Mouse (Mus musculus): ENCODE measurements at regions not wholly inside any gene's neighbourhood (a gene's known extent, or its start where the extent isn't known, plus 50 kb on each side); places are given as distances from the start of the nearest gene placed in this dataset.

DNA sequence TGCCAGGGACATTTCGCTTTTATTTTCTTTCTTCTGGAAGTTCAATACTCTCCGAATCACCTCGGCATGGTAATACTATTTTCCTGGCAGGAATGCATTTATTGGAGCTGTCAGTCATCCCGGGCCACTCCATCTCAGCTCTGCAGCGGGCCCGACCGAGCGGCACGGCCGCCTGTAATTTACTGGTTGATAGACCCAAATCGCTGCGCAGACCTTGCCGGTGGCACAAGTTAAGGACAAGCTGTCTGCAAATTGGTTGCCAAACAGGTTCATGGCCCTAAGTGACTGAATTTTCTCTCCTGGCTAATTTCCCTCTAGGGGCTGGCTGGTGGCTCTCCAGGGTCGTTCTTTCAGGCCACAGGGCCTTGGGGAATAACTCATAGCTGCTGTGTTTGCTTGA, 169.4 kb upstream of the Kcnab2 start:
- DNase-seq (ENCODE audit: low spot score) (no peak), ATAC-seq (ENCODE audit: low FRiP score) (no peak)
- Histone ChIP-seq H3K27me3 (ENCODE audit: control insufficient read depth, insufficient read depth, low read length) (no peaks in the 10 kb centered on the region), H3K4me3 (ENCODE audit: low read depth, low read length) (no peak overlapping the region), H3K9me3 (ENCODE audit: control insufficient read depth, low read length) (no peaks in the 10 kb centered on the region), H3K27ac (ENCODE audit: low read depth, low read length) (no peak overlapping the region), H3K4me1 (replicated peaks; ENCODE audit: control insufficient read depth, insufficient read depth, low read length) (no peaks in the 10 kb centered on the region), H3K9ac (ENCODE audit: low read depth, low read length) (no peak overlapping the region), H3K36me3 (ENCODE audit: control insufficient read depth, insufficient read depth, low read length) (no peaks in the 10 kb centered on the region), H3K4me2 (replicated peaks; ENCODE audit: low read depth, low read length) (no peak overlapping the region)
- 88% methylated on average over 14 of the region's 14 CpGs for WGBS

DNA sequence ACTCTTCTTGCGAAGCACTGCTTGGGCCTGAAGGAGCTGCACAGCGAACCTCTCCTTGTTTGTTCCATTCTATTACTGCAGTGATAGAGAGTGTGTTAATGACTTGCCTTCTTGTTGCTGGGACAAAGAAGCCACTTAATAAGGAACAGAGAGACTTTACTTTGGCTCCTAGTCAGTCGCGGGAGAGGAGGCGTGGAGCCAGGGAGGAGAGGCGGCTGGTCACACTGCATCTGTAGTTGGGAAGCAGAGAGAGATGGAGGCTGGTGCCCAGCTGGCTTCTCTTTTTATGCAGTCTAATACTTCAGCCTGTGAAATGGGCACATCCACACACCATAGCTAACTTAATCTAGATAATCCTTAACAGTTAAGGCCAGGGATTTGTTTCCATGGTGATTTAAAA, 159.4 kb upstream of the Kcnab2 start:
- H3K4me2 ChIP-seq (replicated peaks; ENCODE audit: low read depth, low read length): no peak overlapping the region
- no peaks in the 10 kb centered on the region for H3K36me3 ChIP-seq (ENCODE audit: control insufficient read depth, insufficient read depth, low read length)
- no peak overlapping the region for H3K9ac ChIP-seq (ENCODE audit: low read depth, low read length)
- no peak for DNase-seq (ENCODE audit: low spot score)
- ATAC-seq (ENCODE audit: low FRiP score): no peak
- H3K27me3 ChIP-seq (ENCODE audit: control insufficient read depth, insufficient read depth, low read length): no peaks in the 10 kb centered on the region
- no peaks in the 10 kb centered on the region for H3K9me3 ChIP-seq (ENCODE audit: control insufficient read depth, low read length)
- H3K4me1 ChIP-seq (replicated peaks; ENCODE audit: control insufficient read depth, insufficient read depth, low read length): peaks cover 2% of the 10 kb centered on the region; the same call in 1 of the 2 replicates
- H3K4me3 ChIP-seq (ENCODE audit: low read depth, low read length): no peak overlapping the region
- no peak overlapping the region for H3K27ac ChIP-seq (ENCODE audit: low read depth, low read length)
- WGBS: 52% methylated on average over 6 of the region's 6 CpGs

DNA sequence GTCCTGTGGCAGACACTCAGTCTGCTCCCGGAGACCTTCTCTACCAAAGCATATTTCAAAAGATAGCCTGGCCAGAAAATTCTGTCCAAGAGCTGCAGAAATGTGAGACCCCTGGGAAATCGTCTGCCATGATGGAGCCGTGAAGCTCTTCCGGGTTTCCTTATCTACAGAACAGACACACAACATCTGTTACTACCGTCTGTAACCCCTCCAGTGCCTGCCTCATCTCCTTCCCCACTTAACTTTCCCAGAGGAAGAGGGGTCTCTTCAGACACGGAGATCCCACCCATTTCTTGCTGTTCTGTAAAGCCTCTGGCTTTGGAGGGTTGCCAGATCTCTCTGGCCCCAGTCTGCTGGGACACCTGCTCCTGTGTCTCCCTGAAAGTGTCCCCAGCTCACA, 156.2 kb upstream of the Kcnab2 start:
- H3K4me3 ChIP-seq (ENCODE audit: low read depth, low read length): no peak overlapping the region
- H3K27me3 ChIP-seq (ENCODE audit: control insufficient read depth, insufficient read depth, low read length): no peaks in the 10 kb centered on the region
- WGBS: 70% methylated on average over 6 of the region's 6 CpGs
- DNase-seq (ENCODE audit: low spot score): no peak
- H3K9me3 ChIP-seq (ENCODE audit: control insufficient read depth, low read length): no peaks in the 10 kb centered on the region
- no peaks in the 10 kb centered on the region; the same call in 1 of the 2 replicates for H3K4me1 ChIP-seq (replicated peaks; ENCODE audit: control insufficient read depth, insufficient read depth, low read length)
- H3K36me3 ChIP-seq (ENCODE audit: control insufficient read depth, insufficient read depth, low read length): no peaks in the 10 kb centered on the region
- no peak overlapping the region for H3K4me2 ChIP-seq (replicated peaks; ENCODE audit: low read depth, low read length)
- ATAC-seq (ENCODE audit: low FRiP score): no peak
- H3K9ac ChIP-seq (ENCODE audit: low read depth, low read length): no peak overlapping the region
- no peak overlapping the region for H3K27ac ChIP-seq (ENCODE audit: low read depth, low read length)

DNA sequence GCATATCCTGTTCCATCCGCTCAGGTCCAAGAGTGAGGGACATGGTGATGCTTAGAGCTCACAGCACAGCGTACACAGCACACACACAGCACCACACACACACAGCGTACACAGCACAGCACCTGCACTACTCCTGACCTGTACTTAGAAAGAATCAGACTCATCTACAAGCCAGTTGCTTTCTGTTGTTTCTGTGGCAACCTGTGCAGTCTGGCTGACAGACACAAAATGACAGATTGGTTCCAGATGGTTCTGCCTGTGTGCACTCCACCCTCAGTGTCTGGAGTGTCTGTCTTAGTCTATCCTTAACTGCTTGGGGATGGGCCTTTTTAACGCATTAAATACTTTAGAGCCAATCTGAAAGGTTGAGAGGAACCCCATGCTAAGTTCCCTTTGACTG, 150.4 kb upstream of the Kcnab2 start:
- WGBS: 80% methylated on average over 4 of the region's 4 CpGs
- Histone ChIP-seq H3K4me2 (replicated peaks; ENCODE audit: low read depth, low read length) (no peak overlapping the region), H3K9ac (ENCODE audit: low read depth, low read length) (no peak overlapping the region), H3K36me3 (ENCODE audit: control insufficient read depth, insufficient read depth, low read length) (no peaks in the 10 kb centered on the region), H3K9me3 (ENCODE audit: control insufficient read depth, low read length) (no peaks in the 10 kb centered on the region), H3K4me1 (replicated peaks; ENCODE audit: control insufficient read depth, insufficient read depth, low read length) (no peaks in the 10 kb centered on the region), H3K4me3 (ENCODE audit: low read depth, low read length) (no peak overlapping the region), H3K27me3 (ENCODE audit: control insufficient read depth, insufficient read depth, low read length) (no peaks in the 10 kb centered on the region), H3K27ac (ENCODE audit: low read depth, low read length) (no peak overlapping the region)
- ATAC-seq (ENCODE audit: low FRiP score) (no peak), DNase-seq (ENCODE audit: low spot score) (no peak)

DNA sequence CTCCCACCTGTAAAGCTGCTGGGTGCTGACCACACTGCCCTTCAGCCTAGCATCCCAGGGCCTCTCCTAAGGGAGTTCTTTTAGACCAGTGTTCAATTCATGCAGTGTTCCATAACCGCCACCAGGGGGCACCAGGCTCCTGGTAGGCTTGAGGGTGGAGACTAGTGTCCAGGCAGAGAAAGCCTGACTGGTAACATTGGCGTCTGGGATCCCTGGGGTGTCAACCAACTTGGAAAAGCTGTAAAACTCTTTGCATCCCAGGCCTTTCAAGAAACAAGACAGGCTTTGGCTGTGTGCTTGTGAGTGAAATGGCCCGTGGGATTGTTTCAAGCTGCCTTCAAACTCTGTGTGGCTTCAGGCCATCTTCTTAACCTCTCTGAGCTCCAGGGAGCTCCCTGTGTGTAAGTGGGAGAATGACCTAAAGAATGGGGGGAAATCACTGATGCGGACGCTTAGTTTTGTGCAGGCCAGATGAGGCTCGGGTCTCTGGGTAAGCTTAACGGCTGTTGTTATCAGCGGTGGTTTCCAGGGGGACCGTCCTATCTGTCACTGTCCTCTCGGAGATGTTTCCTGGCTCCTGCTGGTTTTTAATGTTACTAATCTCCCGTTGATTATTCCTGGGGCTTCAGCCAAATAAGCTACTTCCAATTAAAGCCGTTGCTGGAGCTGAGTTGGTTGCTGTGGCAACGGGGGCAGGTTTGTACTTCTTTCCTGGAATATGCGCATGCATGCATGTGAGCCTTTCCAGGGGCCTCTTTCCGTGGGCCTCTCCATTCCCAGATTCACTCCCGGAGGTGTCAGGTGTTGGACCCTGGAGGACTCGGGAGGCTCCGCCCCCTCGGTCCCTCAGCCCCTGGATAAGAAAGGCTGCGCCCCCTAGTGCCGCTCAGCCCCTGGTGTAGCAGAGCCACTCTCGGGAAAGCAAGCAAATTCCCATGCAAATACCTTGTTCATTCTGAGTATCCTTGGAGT, 147.6 kb upstream of the Kcnab2 start:
- Histone ChIP-seq H3K4me1 (replicated peaks; ENCODE audit: control insufficient read depth, insufficient read depth, low read length) (no peaks in the 10 kb centered on the region), H3K36me3 (ENCODE audit: control insufficient read depth, insufficient read depth, low read length) (no peaks in the 10 kb centered on the region), H3K27me3 (ENCODE audit: control insufficient read depth, insufficient read depth, low read length) (no peaks in the 10 kb centered on the region), H3K9ac (ENCODE audit: low read depth, low read length) (no peak overlapping the region), H3K9me3 (ENCODE audit: control insufficient read depth, low read length) (no peaks in the 10 kb centered on the region), H3K4me2 (replicated peaks; ENCODE audit: low read depth, low read length) (0 out of 2 replicates have a peak overlapping the region, but pooled peaks have one; percentile 3), H3K4me3 (ENCODE audit: low read depth, low read length) (no peak overlapping the region), H3K27ac (ENCODE audit: low read depth, low read length) (peak overlapping the region; percentile 37; the same call in 1 of the 2 replicates)
- ATAC-seq (ENCODE audit: low FRiP score) (peak; percentile 71), DNase-seq (ENCODE audit: low spot score) (peak; percentile 86)
- 7% methylated on average over 22 of the region's 22 CpGs for WGBS

DNA sequence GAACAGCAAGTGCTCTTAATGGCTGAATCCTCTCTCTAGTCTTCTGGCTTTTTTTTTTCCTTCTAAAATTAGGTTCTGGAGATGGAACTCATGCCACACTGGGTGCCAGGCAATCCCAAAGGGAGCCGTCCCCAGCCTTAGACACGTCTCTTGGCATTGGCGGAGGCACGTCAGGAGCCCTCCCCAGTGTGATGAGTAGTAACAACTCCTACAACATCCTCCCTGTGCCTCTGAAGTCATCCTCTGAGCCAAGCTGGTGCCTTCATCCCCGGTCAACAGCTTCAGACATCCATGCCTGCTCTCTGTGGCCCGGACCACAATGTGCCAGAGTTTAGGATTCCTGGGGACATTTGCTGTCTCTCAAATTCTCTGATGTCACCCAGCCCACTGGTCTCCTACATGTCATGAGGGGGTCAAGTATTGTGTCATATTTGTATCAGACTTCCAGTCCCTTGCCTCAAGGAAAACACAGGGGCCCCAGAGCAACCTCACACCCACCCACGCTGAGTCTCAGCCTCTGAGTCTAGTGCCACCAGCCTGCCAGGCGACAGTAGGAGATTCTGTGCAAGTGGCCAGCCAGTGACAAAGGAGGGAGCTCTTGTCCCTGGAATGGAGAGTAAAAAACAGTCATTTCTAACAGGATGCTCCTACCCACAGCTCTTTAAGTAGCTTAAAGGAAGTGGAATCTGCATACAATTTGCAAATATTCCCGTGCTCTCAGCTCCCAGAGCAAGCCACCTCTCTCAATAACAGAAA, 144.5 kb upstream of the Kcnab2 start:
- no peak for DNase-seq (ENCODE audit: low spot score)
- Histone ChIP-seq H3K27ac (ENCODE audit: low read depth, low read length) (no peak overlapping the region), H3K4me3 (ENCODE audit: low read depth, low read length) (no peak overlapping the region), H3K27me3 (ENCODE audit: control insufficient read depth, insufficient read depth, low read length) (no peaks in the 10 kb centered on the region), H3K9me3 (ENCODE audit: control insufficient read depth, low read length) (no peaks in the 10 kb centered on the region), H3K4me2 (replicated peaks; ENCODE audit: low read depth, low read length) (no peak overlapping the region), H3K9ac (ENCODE audit: low read depth, low read length) (no peak overlapping the region), H3K4me1 (replicated peaks; ENCODE audit: control insufficient read depth, insufficient read depth, low read length) (no peaks in the 10 kb centered on the region), H3K36me3 (ENCODE audit: control insufficient read depth, insufficient read depth, low read length) (no peaks in the 10 kb centered on the region)
- ATAC-seq (ENCODE audit: low FRiP score): no peak
- WGBS: 71% methylated on average over 9 of the region's 9 CpGs

DNA sequence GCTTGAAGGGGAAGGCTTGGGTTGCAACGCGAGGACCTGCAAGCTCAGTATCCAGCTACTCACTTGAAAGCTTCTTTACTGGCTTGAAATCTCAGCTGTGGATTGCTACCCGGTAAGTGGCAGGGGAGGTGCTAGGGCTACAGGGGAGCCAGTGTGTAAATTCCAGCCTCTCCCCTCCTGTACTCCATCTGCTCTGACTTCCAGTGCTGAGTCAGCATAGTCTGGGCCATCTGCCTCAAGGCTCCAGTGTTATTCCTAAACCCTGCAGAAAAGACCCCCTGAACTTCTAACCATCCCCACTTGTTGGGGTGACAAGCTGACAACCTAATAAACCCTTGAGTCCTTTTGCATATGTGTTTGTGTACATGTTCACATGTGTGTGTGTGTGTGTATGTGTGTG, 140.0 kb upstream of the Kcnab2 start:
- Histone ChIP-seq H3K27me3 (ENCODE audit: control insufficient read depth, insufficient read depth, low read length) (no peaks in the 10 kb centered on the region), H3K9ac (ENCODE audit: low read depth, low read length) (no peak overlapping the region), H3K27ac (ENCODE audit: low read depth, low read length) (no peak overlapping the region), H3K4me2 (replicated peaks; ENCODE audit: low read depth, low read length) (no peak overlapping the region), H3K4me1 (replicated peaks; ENCODE audit: control insufficient read depth, insufficient read depth, low read length) (no peaks in the 10 kb centered on the region), H3K4me3 (ENCODE audit: low read depth, low read length) (no peak overlapping the region), H3K9me3 (ENCODE audit: control insufficient read depth, low read length) (peaks cover 2% of the 10 kb centered on the region; the same call in 1 of the 2 replicates), H3K36me3 (ENCODE audit: control insufficient read depth, insufficient read depth, low read length) (no peaks in the 10 kb centered on the region)
- DNase-seq (ENCODE audit: low spot score) (no peak), ATAC-seq (ENCODE audit: low FRiP score) (no peak)
- WGBS: 49% methylated on average over 3 of the region's 3 CpGs

DNA sequence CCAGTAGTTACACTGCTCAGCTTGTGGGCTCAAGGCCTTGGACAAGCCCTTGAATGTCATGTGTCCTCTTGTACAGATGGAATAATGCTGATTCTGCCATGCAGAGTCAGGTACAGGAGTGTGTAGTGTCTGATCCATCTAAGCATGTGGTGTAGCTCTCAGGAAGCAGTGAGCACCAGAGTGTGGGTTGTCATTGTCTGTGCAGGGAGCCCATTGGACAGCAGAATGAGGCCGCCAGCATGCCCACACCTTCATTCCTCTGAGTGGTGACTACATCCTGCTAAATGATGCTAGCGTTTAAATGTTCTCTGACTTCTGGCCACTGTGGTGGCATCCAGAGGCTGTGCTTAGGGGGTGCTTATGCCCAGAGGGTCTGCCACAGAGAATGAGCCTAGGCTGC, 137.5 kb upstream of the Kcnab2 start:
- Histone ChIP-seq H3K27me3 (ENCODE audit: control insufficient read depth, insufficient read depth, low read length) (no peaks in the 10 kb centered on the region), H3K27ac (ENCODE audit: low read depth, low read length) (no peak overlapping the region), H3K4me2 (replicated peaks; ENCODE audit: low read depth, low read length) (no peak overlapping the region), H3K9me3 (ENCODE audit: control insufficient read depth, low read length) (peaks cover 2% of the 10 kb centered on the region; the same call in 1 of the 2 replicates), H3K36me3 (ENCODE audit: control insufficient read depth, insufficient read depth, low read length) (no peaks in the 10 kb centered on the region), H3K4me1 (replicated peaks; ENCODE audit: control insufficient read depth, insufficient read depth, low read length) (no peaks in the 10 kb centered on the region), H3K4me3 (ENCODE audit: low read depth, low read length) (no peak overlapping the region), H3K9ac (ENCODE audit: low read depth, low read length) (no peak overlapping the region)
- 91% methylated on average over 2 of the region's 2 CpGs for WGBS
- no peak for DNase-seq (ENCODE audit: low spot score)
- ATAC-seq (ENCODE audit: low FRiP score): no peak
